Mouse (Mus musculus): Measurements from ENCODE around the gene Cldn9.

Gene Cldn9

DNA sequence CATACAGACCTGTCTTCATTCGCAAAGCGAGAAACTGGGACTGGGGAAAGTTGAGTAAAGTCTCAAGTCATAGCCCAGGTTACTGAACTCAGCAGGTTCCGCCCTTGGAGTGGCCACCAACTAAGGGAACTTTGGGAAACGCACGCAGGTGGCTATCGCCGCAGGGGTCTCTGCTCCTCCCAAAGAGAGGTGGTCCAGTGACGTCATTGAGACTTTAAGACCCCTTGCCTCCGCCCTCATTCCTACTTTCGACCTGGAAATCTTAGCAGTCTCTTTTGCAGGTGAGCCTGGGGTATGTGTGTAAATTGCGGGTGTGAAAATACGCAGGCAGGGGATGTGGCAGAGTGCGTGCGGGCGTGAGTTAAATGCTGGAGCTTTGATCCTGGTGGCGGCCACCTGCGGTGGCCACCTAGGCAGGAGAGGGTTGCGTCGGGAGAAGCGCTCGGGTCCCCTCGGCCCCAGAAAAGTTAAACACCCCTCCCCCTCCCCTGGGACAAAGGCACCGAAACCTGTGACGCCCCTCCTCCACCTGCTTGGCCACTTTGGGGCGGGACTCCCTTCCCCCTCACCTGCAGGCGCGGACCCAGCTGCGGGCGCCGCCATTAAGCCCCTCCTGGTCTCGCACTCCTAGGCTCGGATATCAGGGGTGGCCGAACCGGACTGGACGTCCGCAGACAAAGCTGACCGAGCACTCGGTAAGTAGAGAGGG, 4.5 kb downstream of the Cldn9 start, which contains the start of gene Cldn6:
TSS of gene Cldn6 (plus strand) at position 123 of the 709 bp plus-strand sequence.
- peak; percentile 58 for DNase-seq

DNA sequence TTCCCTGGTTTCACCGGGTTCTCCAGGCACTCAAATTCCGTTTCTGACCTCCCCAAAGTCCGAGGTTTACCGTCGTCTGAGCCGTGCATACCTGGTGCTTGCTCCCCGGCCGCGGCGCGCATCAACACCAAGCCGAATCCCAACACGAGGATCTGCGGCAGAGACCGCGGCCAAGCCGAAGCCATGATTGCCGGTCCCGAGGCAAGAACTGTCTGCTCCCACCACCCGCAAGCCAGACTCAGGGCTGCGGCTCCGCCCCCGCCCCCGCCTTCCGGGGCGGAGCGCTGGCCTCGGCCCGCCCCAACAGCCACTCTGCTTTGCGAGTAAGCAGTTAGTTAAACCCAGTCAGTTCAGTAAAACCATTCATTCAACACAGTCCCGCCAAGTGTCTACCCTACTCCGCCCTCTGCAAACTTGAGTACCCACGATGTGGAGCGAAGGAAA, 6.6 kb downstream of the Cldn9 start, which contains the start of gene Tnfrsf12a:
TSS of gene Tnfrsf12a (minus strand) at position 233 of the 444 bp plus-strand sequence.
- DNase-seq: peak; percentile 89

DNA sequence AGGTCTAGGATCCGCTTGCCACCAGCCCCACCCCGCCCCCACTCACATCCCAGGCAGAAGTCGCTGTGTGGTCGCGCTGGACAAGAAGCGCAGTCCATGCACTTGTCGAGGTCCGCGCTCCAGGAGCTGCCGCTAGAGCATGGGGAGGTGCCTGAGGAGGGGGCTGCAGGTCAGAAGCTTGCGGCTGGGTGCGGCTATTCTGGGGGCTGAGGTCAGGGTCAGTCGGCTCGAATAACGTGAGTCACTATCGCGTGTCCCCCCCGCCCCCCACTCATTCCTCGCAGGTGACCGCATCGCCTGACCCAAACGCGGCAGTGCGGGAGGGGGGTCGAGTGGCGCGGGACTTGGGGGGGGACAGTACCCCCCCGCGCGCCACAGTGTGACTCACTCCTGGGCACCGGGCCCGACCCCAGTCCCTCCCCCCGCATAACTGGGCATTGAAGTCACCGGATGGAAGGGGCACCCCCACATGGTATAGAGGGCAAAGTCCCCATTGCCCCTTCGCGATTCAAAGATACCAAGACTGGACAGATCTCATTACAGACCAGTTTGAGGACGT, 7.3 kb downstream of the Cldn9 start:
- peak; percentile 78 for DNase-seq

DNA sequence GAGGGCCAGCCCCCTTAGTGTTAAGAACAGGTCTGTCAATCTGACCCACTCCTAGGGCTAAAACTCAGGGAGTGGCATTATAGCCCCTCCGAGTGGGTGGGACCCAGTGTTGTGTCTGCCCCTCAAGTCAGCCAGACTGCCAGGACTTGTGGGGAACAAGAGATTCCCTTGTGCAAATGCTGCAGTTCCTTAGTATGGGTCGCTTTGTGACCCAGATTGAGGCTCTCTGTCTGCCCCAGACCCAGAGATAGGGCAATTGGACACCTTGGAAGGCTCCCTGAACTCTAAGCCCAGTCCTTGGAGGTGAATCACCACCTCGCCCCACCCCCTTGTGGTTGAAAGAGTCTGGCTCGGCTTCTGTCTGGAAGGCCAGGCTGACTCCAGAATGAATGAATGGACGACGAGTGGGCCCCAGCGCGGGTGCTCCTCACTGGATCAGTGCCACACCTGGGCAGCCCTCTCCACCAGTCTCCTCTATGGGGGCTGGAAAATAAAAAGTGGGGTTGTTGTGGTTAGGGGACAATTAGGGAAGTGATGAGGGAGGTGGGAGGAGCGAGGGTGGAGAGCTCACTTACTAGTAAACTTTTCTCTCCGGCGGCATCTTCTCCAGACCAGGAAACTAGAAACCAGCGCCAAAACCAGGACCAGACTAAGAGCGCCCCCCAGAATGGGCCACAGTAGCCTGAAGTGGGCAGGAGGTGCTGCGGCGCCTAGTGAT, 8.1 kb downstream of the Cldn9 start:
- DNase-seq: peak; percentile 81

DNA sequence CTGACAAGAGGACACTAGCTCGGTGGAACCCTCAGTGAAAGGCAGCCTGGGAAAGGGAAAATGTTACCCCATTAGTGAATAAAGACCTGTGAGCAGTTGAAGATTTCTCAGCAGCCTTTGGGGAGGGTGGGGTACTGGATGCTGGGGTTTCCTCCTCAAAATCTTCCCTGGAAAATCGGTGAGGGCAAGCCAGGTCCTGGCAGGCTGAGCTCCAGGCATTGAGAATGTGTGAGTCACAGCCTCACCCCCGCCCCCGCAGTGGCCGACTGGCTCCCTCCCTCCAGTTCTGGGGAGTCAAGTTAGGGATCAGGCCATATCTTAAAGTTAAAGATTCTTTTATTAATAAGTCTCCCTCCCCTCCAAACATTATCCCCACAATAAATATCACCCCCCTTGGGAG, 8.7 kb downstream of the Cldn9 start:
- peak; percentile 76 for DNase-seq

DNA sequence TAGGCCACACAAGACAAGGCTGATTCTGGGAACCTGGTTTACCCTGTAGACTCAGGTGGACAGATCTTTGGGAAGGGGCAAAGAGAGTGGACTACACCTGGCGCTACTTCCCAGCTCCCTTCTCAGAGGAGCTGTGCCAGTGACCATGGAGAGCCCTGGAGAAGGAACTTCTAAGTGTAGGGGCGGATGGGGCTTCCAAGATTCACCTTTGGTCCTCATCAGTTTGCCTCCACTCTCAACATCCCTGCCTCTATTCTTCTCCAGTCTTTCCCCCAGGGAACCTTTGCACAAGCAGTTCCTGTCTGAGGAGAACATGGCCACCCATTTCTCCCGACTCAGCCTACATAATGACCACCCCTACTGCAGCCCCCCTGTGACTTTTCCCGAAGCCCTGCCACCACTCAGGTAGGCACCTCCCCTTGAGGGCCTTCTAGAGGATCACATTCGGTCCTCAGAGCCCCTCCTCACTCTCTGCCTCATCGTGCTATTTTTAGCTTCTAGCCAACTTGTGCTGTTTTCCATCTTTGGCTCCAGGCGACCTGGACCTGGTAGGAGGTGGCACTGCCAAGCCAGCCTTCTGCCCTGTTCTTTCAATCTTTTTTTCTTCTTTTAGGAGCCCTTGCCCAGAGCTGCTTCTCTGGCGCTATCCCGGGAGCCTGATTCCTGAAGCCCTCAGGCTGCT, 9.4 kb downstream of the Cldn9 start:
- DNase-seq: peak; percentile 81

DNA sequence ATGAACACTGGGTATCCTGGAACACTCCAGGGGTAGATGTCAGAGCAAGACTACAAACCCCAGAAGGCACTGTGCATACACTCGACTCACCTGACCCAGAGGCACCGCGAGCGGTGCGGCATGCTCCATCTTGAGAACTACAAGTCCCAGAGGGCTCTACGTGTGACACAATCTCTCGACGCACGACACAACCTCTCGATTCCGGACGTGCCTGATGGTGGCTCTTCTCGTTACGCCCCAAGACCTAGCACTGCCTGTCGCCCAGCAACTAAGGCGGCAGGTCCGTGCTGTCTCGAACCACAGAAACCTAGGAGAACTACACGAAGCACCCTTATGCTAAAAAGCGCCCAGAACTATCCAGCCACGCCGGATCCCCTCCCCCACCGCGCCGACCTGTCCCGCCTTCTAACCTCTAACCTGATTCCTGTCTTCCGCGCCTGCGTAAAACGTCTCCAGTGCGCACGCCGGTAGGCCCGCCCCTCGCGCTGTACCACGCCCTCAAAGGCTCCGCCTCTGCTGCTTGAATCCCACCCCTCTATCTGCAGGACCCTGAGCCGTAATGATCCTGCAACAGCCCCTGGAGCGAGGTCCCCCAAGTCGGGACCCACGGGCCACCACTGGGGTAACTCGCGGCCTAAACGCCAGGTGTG, 10.3 kb downstream of the Cldn9 start, which contains the start of the genes Hcfc1r1 and Thoc6:
TSS of gene Hcfc1r1 (plus strand) at position 173 of the 650 bp plus-strand sequence.
TSS of gene Thoc6 (minus strand) at position 459 of the 650 bp plus-strand sequence.
- DNase-seq: peak; percentile 98

DNA sequence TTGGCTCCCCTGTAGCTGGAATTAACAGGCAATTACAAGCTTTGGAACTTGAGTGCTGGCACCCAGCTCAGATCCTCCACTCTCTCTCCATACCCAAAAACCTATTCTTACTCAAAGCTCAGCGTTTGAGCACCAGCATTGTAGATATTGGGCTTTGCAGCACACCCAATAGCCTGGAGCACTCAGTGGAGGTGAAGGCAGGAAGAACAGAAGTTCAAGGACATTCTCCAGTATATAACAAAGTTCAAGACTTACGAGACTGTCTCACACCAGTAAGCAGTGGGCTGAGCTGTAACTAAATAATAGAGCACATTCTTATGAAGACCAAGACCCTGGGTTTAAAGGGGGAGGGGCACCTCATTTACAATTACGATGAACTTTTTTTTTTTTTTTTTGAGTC, 11.1 kb downstream of the Cldn9 start:
- peak; percentile 61 for DNase-seq

DNA sequence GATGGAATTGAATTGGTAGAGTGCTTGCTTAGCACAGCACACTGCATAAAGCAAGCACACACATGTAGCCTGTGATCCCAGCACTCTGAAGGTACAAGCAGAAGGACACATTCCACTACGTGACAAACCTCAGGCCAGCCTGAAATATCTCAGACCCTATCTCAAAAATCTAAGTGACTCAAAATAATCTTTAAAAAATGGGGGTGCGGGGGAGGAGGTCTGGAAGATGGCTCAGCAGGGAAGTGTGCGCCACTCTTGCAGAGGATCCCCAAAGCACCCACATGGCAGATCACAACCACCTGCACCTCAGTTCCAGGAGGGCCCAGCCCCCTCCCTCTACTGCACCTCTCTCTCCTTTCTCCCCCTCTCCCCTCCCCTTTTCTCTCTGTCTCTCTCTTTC, 12.3 kb downstream of the Cldn9 start:
- DNase-seq: no peak

DNA sequence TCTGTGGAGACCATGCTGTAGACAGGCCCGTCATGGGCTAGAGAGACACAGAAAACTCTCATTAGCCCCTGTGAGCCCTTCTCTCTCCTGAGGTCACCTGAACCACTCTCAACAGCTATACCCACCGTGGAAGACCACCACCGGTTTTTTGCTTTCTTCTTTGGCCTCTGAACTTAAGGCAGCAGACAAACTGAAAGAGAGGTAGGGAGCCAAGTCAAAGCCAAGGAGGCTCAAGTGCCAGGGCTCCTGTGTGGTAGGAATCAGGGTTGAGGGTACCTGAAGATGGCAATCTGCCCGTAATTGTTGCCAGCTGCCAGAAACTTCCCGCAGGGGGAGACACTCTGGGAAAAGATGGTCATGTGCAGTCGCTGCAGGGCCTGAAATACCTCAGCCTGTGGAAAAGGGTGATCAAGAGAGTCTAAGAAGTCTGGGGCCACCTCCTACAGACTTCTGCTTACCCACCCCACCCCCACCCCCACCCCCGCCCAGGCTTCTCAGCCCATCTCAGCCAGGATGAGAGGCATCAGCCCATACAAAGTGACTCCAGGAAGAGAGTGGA, 13.2 kb downstream of the Cldn9 start:
- peak; percentile 62 for DNase-seq

DNA sequence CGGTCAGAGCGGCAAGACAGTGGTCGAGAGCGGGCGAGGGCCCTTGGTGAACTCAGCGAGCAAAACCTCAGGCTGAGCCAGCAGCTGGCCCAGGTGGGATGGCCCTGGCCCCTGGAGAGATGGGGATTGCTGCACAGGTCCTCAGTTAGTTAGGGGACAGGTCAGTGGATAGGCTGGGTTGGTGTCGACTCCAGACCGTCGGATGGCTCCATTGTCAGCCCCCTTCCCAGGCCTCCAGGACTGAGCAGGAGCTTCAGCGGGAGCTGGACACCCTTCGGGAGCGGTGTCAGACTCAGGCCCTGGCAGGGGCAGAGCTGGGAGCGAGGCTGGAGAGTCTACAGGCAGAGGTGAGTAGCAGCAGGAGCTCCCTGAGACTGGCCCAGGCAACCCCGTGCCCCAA, 18.3 kb downstream of the Cldn9 start:
- peak; percentile 14 for DNase-seq

DNA sequence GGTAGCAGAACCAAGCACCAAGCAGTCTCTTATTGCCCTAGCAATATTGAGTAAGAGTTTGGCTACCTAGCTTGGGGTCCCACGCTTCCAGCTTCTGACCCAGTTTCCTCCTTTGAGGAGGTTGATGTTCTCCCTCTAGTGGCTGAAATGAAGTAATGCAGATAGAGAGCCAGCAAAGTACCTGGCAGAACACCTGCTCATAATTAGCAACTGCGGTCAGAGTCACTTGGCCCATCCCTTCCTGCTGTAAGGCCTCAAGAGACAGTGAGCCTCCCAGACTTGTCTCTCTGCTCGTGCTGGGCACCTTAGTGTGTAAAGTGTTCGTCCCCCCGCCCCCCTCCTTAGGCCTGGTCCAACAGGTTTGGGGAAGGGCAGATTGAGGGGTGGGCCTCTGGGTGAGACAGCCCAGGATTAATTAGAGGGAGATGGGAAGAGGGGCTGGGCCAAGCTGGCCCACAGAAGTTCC, 19.2 kb downstream of the Cldn9 start:
- DNase-seq: peak; percentile 29

DNA sequence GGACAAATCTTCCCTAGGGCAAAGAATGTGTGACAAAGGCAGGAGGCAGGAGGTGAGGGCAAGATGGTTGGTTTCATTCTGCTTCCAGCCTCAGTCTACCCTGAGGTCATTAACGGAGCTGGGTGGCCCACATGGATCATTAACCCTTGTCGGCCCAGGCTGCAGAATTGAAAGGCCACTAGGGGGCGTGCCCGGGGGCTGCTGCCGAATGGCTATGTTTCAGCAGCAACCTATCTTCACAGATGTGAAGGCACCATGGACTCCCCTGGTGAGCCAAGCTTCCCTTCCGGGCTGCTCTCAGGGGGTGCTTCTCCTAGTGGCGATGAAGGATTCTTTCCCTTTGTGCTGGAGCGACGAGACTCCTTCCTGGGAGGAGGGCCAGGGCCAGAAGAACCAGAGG, 22.3 kb downstream of the Cldn9 start:
- DNase-seq: peak; percentile 15

DNA sequence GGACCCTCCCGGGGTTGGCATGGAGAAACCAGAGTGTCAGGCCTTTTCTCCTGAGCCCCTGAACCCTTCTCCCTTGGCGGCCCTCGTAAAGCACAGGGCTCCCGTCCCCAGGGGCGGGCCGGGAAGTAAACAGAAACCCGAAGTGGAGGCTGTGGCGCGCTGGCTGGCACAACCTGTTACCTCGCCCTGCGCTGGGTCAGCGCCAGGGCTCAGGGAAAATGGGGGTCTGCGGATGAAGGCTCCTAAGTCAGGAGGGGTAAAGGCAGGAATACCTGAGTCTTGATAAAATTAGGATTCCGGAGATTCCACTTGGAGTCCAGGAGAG, 23.0 kb downstream of the Cldn9 start:
- peak; percentile 8 for DNase-seq

DNA sequence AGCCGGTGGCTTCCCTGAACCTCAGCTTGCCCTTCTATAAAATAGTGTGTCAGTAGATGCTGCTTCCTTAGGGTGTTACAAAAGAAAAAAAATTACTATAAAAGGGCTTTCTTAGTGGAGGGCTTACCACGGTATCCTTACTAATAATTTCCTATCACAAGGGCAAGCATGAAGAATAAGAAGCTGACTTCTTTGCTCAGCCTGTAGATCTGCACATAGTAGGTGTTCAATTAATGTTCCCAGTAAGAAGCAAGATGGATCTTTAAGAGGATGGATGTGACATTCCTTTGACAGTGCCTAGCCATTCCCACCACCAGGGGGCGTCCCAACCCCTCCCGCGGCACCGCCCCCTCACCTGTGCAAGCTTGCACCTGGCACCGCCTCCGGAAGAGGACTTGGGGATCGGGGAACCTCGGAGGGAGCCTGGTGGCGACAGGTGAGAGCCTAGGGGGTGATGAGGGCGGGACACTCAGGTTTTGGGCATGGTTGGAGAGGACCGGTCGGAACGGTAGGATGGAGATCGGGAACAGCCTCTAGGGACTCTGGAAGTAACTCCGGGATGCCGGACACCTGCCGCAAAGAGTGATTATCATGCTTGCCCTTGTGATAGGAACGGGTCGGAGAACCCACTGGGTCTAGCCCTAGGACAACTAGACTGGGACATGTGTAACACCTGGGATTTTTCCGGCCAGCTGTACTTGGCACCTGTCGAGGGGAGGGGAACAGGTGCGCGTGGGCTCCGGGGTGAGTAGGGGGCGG, 23.5 kb downstream of the Cldn9 start, which contains the start of gene Bicdl2:
TSS of gene Bicdl2 (plus strand) at position 390 of the 759 bp plus-strand sequence.
- peak; percentile 57 for DNase-seq

DNA sequence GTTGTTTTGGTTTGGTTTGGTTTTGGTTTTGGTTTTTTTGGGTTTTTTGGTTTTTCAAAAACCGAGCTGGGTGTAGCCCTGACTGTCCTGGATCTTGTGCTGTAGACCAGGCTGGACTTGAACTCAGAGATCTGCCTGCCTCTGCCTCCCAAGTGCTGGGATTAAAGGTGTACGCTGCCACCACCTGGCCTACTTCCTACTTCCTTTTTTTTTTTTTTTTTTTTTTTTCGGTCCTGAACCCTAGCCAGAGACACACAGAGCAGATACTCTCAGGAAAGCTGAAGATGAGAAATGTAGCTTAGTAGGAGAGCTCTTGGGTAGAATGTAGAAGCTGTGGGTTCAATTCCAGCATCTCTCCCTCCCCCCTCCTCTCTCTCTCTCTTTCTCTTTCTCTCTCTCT, 25.4 kb downstream of the Cldn9 start:
- DNase-seq: no peak

DNA sequence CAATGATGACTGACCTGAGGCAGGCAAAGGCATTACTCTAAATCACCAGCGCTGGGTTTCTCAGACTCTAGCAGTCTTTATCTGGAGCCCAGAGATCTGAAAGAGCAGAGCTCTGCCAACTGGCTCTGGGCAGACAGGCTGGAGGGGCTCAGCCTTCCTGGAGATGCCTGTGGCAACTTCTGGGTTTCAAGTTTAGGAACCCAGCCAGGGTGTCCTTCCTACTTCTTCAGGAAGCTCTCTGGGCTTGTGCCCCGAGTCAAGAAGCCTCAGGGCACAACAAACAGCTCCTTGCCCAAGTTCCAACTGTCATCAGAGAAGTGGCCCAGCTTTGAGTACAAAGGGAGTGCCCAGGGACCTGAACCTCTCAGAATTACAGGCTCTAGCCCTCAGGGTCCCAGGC, 29.4 kb downstream of the Cldn9 start:
- DNase-seq: no peak

DNA sequence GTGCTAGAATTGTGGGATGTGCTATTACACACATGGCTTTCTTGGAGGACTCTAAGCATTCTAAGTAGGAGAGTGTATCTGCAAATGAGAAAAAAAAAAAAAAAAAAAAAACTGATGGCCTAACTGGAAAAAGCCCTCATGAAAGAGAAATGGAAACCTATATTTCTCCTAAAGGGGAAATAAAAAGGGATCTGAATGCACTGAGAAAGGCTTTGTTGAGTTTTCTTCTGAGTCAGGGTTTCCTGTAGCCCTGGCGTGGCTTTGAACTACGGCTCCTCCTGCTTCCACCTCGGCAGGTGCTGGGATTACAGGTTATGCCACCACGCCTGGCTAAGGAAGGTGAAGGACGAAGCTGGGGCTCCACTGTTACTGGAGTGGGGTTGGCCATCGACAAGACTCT, 29.8 kb downstream of the Cldn9 start:
- DNase-seq: no peak

DNA sequence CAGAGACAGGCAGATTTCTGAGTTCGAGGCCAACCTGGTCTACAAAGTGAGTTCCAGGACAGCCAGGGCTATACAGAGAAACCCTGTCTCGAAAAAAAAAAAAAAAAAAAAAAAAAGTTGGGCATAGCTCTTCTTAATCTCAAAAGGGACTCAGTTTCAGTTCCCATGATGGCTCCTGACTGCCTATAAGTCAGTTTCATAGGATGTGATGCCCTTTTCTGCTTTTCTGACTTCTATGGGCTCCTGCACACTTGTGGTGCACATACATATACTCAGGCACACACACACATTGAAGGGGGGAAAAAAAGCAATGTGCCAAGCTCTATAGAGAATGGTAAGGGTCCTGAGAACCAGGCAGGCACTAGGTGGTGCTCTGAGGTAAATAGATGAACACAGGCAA, 30.5 kb downstream of the Cldn9 start:
- no peak for DNase-seq

DNA sequence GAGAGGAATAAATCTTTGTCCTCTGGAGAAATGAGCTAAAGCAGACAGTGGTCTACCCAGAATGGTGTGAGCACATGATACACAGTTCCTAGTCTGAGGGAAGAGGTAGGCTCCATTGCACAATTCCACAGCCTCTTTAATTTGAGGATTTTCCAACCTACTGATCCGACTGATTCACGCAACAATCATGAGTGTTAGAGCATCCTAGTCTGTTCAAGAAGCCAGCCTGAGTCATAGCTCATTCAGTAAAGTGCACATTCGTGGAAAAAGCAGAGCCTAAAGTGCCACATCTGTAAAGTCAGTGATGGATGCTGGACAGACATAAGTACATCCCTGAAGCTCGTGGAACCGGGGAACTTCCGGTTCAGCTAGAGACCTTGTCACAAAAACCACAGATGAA, 32.5 kb downstream of the Cldn9 start:
- DNase-seq: no peak

DNA sequence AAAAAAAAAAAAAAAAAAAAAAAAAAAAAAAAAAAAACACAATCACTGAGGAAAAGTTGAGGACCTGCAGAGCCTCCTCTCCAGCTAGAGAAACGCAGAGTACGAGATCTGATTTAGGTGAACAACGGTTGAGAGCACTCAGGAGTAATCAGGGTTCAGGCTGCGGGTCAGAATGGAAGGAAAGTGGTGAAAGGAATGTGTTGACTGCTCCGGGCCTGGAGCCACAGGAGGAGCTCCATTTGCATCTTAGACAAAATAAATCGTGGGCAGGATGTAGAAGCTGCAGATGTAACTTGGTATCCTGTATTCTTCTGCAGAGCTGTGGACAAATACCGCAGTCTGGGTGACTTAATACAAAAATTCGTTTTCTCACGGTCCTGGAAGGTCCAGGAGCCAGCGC, 37.9 kb downstream of the Cldn9 start:
- no peak for DNase-seq
